8 mouse cellular contexts compared by ENCODE assay signal in the genomic region with DNA sequence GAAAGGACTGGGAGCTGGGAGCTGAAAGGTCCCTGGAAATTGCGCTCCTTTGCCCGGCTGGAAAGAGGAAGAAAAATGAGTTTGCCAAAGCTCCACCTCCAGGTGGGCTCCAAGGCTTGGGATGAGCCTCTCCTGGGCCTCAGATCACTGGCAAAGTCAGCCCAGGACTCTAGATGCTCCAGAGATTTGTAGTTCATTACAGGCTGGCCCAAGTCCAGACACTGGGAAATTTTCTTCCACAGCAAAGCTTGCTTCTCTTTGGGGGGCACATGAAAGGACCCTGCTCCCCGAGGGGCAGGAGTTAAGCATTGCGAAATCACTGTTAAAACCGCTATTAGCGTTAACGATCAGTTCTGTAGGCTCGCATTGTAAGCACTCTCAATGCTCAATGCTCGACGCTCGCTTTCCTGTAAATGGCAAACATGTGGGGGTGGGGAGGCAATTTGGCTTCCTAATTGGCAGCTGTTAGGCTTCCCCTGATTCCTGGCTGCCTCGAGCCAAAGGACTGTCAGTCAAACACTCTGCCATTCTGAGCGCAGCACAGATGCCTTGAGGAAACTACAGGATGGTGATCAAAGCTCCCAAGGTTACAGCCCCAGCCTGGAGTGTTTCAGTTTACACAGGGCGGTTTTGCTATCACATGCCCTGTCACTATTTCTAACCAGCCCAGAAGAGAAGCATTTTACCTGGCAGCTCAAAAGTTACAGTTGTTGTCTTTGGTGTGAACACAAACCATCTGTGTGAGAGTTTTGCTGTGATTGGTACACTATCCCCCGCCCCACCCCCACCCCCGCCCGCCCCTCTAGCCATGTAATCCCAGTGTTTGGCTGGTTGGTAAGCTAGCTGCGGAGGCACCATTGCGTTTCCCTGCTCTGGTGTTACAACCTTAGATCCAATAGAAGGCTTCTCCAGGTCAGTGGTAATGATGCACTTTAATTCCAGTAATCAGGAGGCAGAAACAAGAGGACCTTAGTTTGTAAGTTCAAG. TPM values are rescaled to one million over a fixed set of nuclear protein-coding genes. Genes with fewer than 3 reads are reported as not detected.
DNase-seq lines count a peak whose midpoint lies in the region; ATAC-seq and TF ChIP-seq lines count a peak whose summit lies in the region.

No protein-coding gene starts in this region.

- H3K27ac ChIP-seq in kidney, embryonic 14.5 days (ENCODE audit: low read depth, low read length): no peak overlapping the region
- H3K27ac ChIP-seq in neural tube, embryonic 14.5 days (ENCODE audit: low read depth, low read length): no peak overlapping the region

- H3K27me3 ChIP-seq in kidney, embryonic 14.5 days (ENCODE audit: control insufficient read depth, insufficient read depth, low read length): peaks cover 18% of the 10 kb centered on the region
- no peaks in the 10 kb centered on the region; the same call in 1 of the 2 replicates for H3K27me3 ChIP-seq in neural tube, embryonic 14.5 days (ENCODE audit: control insufficient read depth, insufficient read depth, low read length)

- peaks cover 10% of the 10 kb centered on the region; the same call in 1 of the 2 replicates for H3K4me1 ChIP-seq in kidney, embryonic 14.5 days (ENCODE audit: control insufficient read depth, insufficient read depth, low read length)
- peaks cover 11% of the 10 kb centered on the region for H3K4me1 ChIP-seq in lung, adult 2 months (ENCODE audit: control insufficient read depth, insufficient read depth, low read length)
- H3K4me1 ChIP-seq in neural tube, embryonic 14.5 days (ENCODE audit: control insufficient read depth, insufficient read depth, low read length): peaks cover 9% of the 10 kb centered on the region

- H3K9ac ChIP-seq in kidney, embryonic 14.5 days (ENCODE audit: low read depth, low read length): peak overlapping the region; percentile 42; the same call in 1 of the 2 replicates
- H3K9ac ChIP-seq in neural tube, embryonic 14.5 days (replicated peaks; ENCODE audit: low read depth, low read length): no peak overlapping the region

- WGBS in kidney, embryonic 14.5 days: 9% methylated on average over 19 of the region's 19 CpGs
- WGBS in lung, adult 2 months: 18% methylated on average over 19 of the region's 19 CpGs
- 14% methylated on average over 19 of the region's 19 CpGs for WGBS in neural tube, embryonic 14.5 days

- DNase-seq in adrenal gland, adult 2 months: peak; percentile 32
- no peak for DNase-seq in adrenal gland, adult 8-10 months
- DNase-seq in adrenal gland, postnatal 36 days: peak; percentile 8 to 28
- DNase-seq in lung, adult 2 months: peak; percentile 14
- DNase-seq in cerebellum, postnatal 36 days: no peak

- H3K4me2 ChIP-seq in kidney, embryonic 14.5 days (replicated peaks; ENCODE audit: low read depth, low read length): peak overlapping the region; percentile 100
- peak overlapping the region; percentile 99 for H3K4me2 ChIP-seq in neural tube, embryonic 14.5 days (ENCODE audit: low read depth, low read length)

- no peaks in the 10 kb centered on the region for H3K9me3 ChIP-seq in kidney, embryonic 14.5 days (ENCODE audit: control insufficient read depth, low read length)
- no peaks in the 10 kb centered on the region for H3K9me3 ChIP-seq in neural tube, embryonic 14.5 days (ENCODE audit: control insufficient read depth, low read length)

- TF ChIP-seq CTCF in lung, adult 2 months (IDR thresholded peaks at IDR 0.05; ENCODE audit: insufficient read depth, low read length): no peak

- H3K4me3 ChIP-seq in kidney, embryonic 14.5 days (ENCODE audit: low read length): peak overlapping the region; percentile 64
- peak overlapping the region; percentile 58 for H3K4me3 ChIP-seq in lung, adult 2 months (replicated peaks; ENCODE audit: extremely low read depth, low read depth, low read length)
- H3K4me3 ChIP-seq in neural tube, embryonic 14.5 days (ENCODE audit: low read depth, low read length): 0 out of 2 replicates have a peak overlapping the region, but pooled peaks have one; percentile 6

- no peak for TF ChIP-seq POLR2A in lung, adult 2 months (IDR thresholded peaks at IDR 0.05; ENCODE audit: borderline replicate concordance, extremely low read depth, low read depth, low read length)

- H3K36me3 ChIP-seq in kidney, embryonic 14.5 days (ENCODE audit: control insufficient read depth, insufficient read depth, low read length): no peaks in the 10 kb centered on the region
- no peaks in the 10 kb centered on the region for H3K36me3 ChIP-seq in neural tube, embryonic 14.5 days (ENCODE audit: control insufficient read depth, insufficient read depth, low read length)

- peak; percentile 16; the same call in 1 of the 2 replicates for ATAC-seq in granulocyte monocyte progenitor cell, adult 5-6 weeks (replicated peaks; ENCODE audit: poor library complexity, severe bottlenecking)
- ATAC-seq in kidney, embryonic 14.5 days (ENCODE audit: low FRiP score, low TSS enrichment): peak; percentile 32; the same call in 1 of the 2 replicates
- peak; percentile 85 for ATAC-seq in neural tube, embryonic 14.5 days (ENCODE audit: low read depth)

RNA-seq across cellular contexts. Expression of gene Mcub, which starts 0.8 kb away (rescaled TPM):
- total RNA-seq in adrenal gland, adult 2 months (2021): 10 to 100 TPM in 1 of 2 experiments, 1 to 10 TPM in 1; 7.9 to 15.3 TPM
- 6.9 and 7.7 TPM in 2 replicates for polyA plus RNA-seq in adrenal gland, adult 2 months (2012; rRNA removed)
- total RNA-seq in adrenal gland, adult 8-10 months (2022): 10 to 100 TPM; 10.2 to 20.6 (median 11.2) TPM
- total RNA-seq in adrenal gland, postnatal 36 days (2021): 10 to 100 TPM in 1 of 2 experiments, 1 to 10 TPM in 1; 8.9 to 11.7 TPM
- total RNA-seq in granulocyte monocyte progenitor cell, adult 5-6 weeks (2014; fragmentation: Nextera tagmentation): 4.6 and 12.8 TPM in 2 replicates
- total RNA-seq in granulocyte monocyte progenitor cell, adult 5-6 weeks (2017): 1.9 and 4.2 TPM in 2 replicates
- 0.80 and 1.6 TPM in 2 replicates for polyA plus RNA-seq in kidney, embryonic 14.5 days (2014; fragmentation: Nextera tagmentation; extraction: Ambion mirVana)
- polyA plus RNA-seq in lung, adult 2 months (2012; rRNA removed): 9.2 and 10.3 TPM in 2 replicates
- 8.0 and 8.8 TPM in 2 replicates for polyA plus RNA-seq in neural tube, embryonic 14.5 days (2014; fragmentation: Nextera tagmentation; extraction: Ambion mirVana)

Comparison
In these comparisons a context has a peak if more than half of its experiments do, and no peak if none do; other contexts are left out.
1. DNase-seq: peak in adrenal gland, adult 2 months (single experiment), adrenal gland, postnatal 36 days (2 of 2) and lung, adult 2 months (single experiment); none in adrenal gland, adult 8-10 months (single experiment) and cerebellum, postnatal 36 days (0 of 2).
2. ATAC-seq: peak in every context shown above with its lines; median percentile 85 in neural tube, embryonic 14.5 days; 32 in kidney, embryonic 14.5 days; 16 in granulocyte monocyte progenitor cell, adult 5-6 weeks.
3. H3K4me3 ChIP-seq: peak in every context shown above with its lines; median percentile 64 in kidney, embryonic 14.5 days; 58 in lung, adult 2 months; 6 in neural tube, embryonic 14.5 days.